Mouse (Mus musculus) c-Kit-negative CD71-positive TER-119-positive erythroid progenitor cells, embryonic 14.5 days (primary cell): ENCODE results near the gene Atxn7l2.
"Not testable (repeated sequence)": the region's sequence is repeated elsewhere in the genome, so short reads cannot be mapped to it uniquely, and the experiment has no call there.

ENCODE experiments used
- DNase-seq: peaks from one replicate; pipeline ENCODE4 v3.0.0-alpha.2; 2013; ENCODE audit warnings: low read depth, low spot score

The Atxn7l2 gene

DNA sequence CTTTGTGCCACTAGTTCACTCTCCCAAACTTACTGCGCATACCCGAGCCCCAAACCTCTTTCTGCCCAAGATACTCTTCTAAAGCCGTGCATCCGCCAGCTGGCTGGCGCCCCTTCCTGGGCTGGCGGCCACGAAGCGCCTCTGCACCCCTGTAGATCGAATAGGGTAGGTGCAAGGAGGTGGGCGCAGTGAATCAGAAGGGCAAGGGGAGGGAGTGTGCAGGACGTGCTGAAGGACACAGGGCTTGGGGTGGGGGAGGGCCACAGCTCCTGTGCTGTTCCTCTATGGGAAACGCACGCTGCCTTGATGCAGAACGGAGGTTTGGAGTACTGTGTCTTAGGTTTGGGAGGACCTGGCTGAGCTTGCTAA, at the start of gene Atxn7l2:
Atxn7l2 (minus strand) TSS at position 164 of the 369 bp plus-strand sequence.
- DNase-seq, result no peak

DNA sequence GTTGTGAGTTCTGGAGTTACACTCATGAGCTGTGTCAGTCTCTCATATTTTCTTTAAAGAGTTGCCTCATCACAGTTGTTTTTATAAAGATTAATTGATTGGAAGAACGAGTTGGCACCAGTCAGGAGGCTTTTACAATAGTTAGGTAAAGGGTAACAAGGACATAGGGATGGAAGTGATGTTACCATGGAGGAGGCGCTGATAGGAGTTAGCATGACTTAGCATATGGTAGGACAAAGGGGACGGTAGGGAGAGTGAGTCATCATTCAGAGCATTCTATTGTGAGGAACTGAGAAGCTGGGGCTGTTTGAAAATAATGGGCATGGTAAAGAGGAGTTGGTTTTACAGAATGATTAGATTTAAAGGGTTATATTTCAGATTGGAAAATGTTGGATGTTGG, 48.6 kb upstream of the Atxn7l2 start:
- no peak for DNase-seq

DNA sequence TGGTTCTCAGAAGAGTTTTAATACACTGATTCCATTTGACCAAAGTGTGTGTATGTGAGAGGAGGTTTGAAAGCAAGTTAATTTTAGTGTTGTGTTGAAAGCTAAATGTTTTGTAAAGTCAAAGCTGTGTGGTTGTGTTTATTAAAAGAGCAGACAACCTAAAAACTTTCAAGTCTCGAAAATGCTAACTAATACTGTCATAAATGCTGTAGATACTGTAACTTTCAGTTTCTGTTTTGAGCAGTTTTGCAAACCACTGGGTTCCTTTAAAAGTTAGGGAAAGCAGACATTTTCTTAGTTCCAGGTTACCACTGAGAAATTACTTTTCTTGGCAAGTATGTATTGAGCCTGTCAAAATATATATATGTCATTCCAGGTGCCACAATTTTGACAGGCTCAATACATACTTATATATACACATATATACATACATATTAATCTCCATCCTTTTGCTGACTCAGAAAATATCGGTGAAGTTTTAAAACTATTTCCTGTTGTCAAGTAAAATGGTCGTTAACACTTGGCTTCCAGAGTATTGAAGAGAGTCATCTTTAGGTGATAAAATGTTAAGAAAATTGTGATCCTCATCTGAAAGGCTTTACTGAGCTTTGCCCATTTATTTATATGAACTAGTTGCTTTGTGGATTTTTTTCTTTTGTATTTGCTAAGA, 47.2 kb upstream of the Atxn7l2 start:
- DNase-seq, result peak; percentile 15

DNA sequence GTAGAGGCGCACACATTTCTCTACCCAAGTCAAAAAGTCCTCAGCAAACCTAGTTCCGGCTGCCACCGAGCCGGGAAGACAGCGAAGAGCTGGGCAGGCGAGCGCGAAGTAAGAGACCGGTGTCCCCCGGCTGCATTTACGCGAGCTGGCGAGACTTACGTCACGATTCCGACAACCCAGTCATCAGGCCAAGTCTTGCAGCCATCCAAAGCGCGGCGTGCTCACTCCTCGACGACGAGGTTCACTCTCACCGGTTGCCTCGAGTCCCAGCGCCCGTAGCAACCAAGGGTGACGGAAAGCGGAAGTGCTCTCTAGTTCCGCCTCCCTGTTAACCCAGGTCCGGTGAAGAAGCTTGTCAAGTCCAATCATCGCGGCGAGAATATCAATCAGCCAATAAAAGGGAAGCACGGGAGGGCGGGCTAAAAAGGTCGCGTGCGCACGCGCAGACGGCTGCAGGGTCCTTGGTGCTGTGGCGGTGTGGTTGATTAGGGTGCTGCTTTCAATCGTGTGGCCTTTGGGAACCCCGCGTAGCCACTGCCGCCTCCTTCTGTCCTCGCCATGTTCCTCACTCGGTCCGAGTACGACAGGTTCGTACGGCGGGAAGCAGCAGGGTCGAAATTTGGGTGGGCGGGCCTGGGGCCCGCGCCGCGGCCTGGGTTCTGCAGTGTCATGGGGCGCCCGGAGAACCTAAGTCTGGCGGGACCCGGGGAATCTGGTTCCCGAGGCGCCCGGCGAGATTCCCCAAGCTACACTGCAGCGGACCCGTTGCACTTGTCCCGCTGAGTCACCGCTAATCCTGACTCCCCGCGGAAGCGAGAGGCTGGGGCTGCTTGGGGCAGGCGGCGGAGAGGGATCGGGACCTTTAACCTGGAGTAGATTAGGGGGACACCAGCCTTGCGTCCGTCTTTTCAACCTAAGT, 46.2 kb upstream of the Atxn7l2 start, which contains the start of gene Psma5:
Psma5 (plus strand) TSS at position 208 of the 919 bp plus-strand sequence.
- DNase-seq, result peak; percentile 98

DNA sequence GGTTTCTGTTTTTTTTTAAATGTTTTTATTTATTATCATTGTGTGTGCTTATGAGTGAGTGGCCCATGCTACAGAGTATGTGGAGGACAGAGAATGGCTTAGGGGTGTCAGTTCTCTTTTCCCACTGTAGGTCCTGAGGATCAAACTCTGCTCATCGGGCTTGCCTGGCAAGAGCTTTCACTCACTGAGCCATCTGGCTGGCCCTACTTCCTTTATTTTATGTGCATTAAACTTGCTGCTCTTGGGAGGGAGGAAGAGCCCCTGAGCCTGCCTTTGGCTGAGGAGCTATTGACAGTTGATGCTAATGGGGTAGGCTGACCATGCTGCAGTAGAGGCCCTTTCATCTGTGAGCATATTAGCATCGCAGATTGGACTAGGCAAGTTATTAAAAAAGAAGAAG, 36.1 kb upstream of the Atxn7l2 start:
- DNase-seq, result no peak

DNA sequence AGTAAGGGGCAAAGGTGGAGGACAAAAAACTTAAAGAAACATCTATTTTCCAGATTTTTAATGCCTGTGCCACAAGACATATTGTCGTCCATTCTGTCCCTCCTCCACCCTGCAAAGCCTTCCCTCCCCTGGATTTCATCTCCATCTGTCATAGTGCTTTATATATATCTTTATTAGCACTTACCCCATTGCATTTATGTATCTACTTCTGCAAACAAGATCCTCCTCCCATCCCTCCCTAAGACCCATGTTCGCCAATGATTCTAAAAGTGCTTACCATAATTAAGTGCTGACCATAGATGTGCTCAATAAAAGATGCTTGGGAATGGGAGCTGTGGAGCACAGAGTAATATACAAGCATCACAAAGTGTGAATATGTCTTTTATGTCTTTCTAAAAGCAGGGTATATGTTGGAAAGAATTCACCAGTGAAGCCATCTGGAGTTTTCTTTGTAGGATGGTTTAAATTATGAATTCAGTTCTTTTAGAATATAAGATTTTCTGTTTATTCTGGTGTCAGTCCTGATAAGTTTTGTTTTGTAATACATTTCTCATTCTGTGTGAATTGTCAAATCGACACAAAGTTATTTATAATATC, 30.6 kb upstream of the Atxn7l2 start:
- DNase-seq, result no peak

DNA sequence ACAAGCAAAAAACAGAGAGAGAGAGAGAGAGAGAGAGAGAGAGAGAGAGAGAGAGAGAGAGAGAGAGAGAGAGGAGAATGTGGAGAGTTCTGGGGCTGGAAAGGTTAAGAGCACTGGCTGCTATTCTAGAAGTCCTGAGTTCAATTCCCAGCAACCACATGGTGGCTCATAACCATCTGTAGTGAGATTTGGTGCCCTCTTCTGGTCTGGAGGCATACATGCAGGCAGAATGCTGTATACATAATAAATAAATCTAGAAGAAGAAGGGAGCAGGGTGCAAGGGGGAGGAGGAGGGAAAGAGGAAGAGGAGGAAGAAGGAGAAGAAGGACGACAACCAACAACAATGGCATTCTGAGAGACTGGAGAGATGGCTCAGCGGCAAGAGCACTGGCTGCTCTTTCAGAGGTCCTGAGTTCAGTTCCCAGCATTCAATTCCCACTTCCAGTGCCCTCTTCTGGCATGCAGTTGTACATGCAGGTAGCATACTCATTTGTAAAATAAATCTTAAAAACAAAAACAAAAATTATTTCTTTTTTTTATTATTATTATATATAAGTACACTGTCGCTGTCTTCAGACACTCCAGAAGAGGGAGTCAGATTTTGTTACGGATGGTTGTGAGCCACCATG, 26.9 kb upstream of the Atxn7l2 start:
- DNase-seq, result not testable (repeated sequence)

DNA sequence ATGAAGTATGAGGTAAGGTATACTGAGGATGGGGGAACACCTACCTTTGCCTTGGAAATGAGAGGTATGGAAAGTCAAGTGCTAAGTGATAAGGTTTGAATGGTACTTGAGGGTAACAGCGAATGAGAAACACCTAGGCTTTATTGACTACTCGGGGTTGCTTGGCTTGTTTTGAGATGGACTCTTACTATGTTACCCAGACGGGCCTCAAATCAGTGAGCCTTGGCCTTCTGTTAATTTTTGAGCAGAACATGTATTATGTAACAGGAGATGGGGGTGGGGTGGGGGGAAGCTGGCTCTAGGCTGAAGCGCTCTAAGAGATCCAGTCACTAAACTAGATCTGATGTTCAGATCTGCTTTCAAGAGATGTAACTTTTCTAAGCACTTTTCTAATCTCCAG, 20.9 kb upstream of the Atxn7l2 start:
- no peak for DNase-seq

DNA sequence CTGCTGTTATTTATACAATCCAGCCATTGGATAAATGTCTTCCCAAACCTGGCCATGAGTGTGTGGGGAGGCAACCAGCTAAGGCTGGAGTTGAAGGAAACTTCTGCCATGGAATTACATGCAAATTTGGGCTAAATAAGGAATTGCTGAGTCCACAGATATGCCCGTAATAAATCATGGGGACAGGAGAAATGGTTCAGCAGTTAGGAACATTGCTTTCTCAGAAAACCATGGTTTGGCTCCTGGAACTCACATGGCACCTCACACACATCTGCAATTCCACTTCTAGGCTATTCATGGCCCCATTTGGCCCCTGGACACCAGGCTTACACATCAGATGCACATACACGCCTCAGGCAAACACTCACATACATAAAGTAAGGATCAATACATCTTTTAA, 16.8 kb upstream of the Atxn7l2 start:
- DNase-seq, result no peak

DNA sequence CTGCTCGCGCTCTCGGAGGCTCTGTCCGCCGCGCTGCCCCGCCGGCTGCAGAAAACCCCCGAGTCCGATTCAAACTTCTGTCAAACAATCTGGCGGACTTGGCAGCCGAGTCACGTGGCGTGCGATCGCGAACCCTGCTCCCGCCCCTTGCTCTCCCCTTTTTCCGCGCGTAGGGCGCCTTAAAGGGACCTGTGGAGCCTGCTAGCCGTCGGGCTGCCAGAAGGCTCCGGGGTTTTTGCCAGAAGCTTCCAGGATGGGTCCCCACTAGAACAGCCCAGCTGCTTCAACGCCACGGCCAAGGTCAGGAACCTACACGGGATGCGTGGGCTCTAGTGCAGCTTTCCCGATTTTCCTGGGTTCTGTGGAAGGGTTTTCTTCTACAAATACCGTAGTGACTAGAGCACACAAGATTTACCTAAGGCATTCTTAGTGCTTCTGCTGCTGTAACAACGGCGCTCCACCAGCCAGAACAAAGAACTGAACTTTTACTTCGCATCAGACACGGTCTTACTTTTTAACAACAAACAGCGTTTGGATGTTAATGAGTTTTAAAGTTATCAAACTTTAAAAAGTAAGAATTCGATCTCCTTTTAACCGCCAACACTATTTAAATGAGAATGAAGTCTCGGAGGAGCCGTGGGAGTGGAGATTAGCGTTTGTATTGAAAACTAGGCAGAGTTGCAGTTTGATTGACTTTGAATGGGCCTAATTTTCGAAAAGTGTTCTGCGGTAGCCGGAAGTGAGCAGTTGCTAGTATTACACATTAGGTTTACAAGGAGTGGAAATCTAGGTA, 16.0 kb upstream of the Atxn7l2 start, which contains the start of gene Sypl2:
Sypl2 (minus strand) TSS at position 91 of the 793 bp plus-strand sequence.
- no peak for DNase-seq

DNA sequence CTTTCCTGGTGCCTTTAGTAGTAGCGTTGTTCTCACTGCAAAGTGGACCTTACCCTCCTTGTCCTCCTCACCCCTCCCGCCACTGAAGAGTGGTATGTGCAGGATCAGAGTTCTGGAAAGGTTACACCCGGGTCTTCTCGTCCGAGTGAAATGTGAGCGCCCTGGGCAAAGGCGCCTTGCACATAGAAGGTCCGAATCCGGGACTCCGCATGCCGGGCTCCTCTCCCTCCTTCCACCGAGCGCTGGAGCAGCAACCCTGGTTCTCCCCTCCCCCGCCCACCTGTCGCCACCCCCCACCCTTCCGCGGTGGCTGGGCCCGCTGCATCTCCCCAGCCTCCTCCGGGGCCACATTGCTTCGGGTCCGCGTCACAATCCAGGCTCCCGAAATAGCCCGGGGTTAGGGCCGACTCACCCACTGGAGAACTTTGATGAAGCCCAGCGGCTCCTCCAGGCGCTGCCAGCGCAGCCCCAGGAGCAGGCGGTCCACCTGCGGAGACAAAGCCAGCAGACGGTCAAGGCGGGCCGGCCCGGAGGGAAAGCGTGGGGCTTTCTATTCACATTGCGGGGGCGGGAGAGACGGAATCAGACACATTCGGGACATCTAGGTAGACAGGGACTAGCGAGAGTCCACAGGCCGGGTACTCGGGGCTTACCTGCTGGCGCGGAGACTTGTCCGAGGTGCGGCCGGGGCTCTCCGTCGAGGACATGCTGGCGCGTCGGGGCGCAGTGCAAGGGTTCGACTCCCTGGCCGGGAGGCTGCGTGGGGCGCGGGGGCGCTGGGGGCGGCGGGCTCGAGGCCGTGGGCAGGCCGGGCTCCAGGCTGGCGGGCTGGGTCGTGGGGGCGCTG, 15.2 kb upstream of the Atxn7l2 start:
- DNase-seq, result no peak

DNA sequence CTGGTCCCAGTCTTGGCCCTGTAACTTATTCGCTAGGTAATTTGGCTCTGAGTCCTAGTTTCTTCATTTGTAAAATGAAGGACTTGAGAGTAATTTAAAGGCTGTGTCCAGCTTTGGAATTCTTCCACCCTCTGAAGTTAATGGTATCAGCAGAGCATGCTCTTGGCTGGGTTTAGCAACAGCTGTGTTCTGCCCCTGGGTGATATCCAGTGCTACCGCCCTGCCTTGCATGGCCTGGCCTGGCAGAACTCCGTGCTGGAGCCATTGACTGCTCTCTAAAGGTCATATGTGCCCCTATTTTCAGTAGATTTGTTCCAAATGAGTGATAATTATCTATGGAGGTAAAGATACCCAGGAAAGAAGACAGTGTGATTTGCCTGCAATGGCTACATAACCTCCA, 9.9 kb upstream of the Atxn7l2 start:
- DNase-seq, result no peak

DNA sequence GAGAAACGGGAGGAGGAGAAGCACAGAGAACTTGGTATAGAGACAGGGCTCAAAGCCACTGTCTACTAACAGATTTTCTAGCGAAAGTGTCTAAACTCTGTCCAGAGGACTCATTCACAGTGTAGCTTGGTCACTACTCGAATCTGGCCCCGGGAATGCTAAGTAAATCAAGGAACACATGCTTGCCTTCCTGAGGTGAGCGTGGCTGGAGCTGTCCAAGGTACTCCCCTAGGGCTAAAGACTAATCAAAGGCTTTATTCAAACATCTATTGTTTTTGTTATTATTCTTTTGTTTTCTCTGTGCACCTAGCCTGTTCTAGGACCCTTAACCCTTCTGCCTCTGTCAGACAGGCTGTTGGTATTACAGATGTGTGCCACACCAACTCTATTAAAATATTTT, 4.0 kb upstream of the Atxn7l2 start:
- no peak for DNase-seq

DNA sequence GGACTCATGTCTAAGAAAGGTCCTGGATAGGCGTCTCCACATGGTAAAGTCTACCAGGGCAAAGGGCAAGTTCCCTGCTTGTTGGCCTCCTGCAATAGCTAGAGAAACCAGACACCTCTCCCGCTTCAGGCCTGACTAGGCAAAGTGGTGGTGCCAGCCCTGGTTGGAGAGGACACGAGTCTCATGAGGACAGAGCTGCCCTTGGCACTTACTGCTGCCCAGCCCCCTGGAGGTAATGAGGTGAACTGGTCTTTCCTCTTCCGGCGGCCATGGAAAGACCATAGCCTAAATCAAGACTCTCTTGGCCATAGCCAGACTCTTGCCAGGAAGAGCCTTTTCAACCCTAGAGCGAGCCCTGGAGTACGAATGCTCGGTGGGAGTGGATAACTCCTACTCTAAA, 1.7 kb upstream of the Atxn7l2 start:
- no peak for DNase-seq

DNA sequence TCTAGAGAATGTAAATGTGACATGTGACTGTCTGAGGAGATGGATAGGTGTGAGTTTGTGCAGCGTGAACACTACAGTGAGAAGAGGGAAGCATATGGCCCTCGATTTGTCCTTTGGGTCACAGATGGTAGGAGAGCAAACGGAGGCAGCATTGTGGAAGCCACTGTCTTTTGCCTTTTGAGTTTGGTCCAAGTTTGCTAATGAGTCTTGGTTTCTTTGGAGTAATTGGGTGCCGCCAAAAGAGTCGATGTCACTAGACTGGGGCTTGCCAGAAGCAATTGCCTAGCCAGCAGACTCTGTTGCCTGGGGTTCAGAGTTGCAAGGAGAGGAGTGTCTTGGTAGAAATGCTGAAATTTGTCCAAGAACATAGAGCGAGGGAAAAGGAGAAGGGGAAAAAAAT, 1.1 kb upstream of the Atxn7l2 start:
- no peak for DNase-seq

DNA sequence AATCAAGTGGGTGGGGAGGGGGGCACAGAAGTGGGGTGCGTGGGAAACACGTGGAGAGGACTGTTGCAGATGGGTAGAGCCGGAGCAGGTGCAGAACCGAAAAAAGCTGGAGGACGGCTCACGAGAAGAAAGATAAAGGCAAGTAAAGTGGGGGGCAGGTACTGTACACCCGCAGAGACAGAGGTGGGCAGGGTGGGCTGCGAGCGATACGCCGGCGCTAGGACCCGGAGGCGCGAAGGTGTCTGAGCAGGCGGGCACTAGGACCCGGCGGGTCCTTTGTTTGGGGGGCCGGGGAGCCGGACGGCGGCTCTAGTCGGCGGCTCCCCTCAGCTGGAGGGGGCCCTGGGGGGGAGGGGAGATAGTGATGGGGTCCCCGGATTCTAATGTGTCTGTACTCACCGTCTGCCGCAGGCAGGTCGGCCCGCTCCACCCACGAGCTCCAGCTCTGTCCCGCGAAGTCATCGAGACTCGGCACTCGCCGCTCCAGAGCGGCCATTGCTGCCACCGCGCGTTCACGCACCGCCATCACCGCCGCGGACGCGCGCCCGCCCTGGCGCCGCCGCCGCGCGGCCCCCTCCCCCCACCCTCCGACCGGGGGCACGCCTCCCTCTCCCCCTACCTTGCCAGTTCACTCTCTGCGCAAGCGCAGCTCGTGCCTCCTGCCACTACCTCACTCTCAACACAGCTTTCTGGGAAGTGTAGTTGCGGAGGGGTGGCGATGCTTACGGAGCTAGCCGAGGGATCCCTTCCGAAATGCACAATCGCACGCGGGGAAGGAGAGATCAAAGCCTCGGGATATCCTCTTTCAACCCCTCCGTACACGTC, 576 bp downstream of the Atxn7l2 start:
- peak; percentile 62 for DNase-seq

DNA sequence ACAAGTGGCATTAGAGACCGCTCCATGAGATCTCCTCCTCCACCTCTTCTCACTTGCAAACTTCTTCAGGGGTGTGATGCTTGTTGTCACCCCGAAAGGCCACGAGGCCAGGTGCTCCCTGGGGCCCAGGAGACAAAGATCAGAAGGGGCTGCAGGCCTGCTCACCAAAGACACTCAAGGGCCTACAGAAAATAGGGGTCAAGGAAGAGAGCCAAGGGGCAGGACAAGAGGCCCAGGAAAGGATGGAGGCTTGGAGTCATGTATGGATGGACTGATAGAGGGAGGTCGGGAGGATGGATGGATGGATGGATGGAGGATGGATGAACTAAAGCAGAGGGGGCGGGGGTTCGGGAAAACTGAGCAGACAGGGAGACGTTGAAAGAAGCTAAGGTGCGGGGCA, 1.2 kb downstream of the Atxn7l2 start:
- no peak for DNase-seq

DNA sequence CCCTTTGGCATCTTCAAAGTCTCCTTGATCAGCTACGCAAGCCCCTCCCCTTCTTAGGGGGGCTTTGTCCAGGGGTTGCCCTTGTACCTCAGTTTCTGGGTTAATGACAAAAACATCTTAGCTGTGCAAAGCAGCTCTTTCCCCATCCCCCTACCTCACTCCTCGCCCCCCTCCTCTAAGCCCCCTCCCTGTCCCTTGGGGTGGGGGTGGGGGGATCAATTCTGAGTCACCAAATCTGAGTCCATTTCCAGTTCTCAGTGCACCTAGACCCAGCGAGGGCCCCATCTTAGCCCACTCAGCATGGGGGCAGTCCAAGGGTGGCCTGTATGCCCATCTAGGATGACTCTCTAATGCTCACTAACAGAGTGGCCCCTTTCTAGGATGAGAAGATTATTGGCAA, 1.7 kb downstream of the Atxn7l2 start:
- no peak for DNase-seq

DNA sequence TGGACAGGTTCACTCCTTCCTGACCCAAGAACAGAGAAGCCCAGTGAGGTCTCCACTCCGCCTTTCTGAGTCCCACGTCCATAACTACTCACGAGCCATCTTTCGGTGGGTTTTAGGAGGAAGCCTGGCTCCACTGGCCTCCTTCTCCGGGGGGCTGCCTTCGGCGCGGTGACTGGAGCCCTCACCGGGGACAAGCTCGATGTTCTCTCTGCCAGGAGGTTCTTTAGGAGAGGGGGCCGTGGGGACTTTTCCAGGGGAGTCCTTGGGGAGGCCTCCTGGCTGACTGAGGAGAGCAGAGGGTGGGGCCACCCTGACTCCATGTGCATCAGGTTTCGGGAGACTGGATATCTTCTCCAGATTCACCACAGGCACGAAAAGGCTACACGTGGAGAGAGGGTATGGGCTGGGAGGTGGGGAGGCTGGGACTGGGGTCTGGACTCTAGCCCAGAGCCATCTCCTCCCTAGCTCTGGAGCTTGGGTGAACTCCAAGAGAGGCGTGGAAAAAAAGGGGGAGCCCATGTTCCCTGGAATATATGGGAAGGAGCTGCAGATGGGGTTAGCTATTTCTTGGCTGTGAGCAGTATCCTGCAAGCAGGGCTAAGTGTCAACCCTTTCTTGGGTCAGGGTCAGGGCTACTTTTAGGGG, 3.9 kb downstream of the Atxn7l2 start:
- DNase-seq, result no peak
